Mouse (Mus musculus) left cerebral cortex, postnatal 10 days (tissue): ENCODE measurements around the gene Fam234b. TPM values are rescaled to one million over a fixed set of nuclear protein-coding genes. Genes with fewer than 3 reads are reported as not detected.

Experiments used
- DNase-seq, 2 experiments: peaks; one replicate each; pipeline ENCODE4 v3.0.0; 2021 to 2022; ENCODE audit warnings: low spot score in 2 of 2, mixed read lengths in 1 of 2; ENCODE audit errors: extremely low spot score in 1 of 2
- intact Hi-C: fragments of 180-260 bp; cut with DNase I; formaldehyde crosslinking; loops from one replicate; pipeline ENCODE4 v1.15.1; 2025
- total RNA-seq, 2 experiments: library from RNA; stranded (reverse); gene quantifications; 2 replicates each; pipeline ENCODE4 v1.2.3; 2021

Gene Fam234b
- total RNA-seq, 2 experiments from 2014 or later: 98.1 TPM

DNA sequence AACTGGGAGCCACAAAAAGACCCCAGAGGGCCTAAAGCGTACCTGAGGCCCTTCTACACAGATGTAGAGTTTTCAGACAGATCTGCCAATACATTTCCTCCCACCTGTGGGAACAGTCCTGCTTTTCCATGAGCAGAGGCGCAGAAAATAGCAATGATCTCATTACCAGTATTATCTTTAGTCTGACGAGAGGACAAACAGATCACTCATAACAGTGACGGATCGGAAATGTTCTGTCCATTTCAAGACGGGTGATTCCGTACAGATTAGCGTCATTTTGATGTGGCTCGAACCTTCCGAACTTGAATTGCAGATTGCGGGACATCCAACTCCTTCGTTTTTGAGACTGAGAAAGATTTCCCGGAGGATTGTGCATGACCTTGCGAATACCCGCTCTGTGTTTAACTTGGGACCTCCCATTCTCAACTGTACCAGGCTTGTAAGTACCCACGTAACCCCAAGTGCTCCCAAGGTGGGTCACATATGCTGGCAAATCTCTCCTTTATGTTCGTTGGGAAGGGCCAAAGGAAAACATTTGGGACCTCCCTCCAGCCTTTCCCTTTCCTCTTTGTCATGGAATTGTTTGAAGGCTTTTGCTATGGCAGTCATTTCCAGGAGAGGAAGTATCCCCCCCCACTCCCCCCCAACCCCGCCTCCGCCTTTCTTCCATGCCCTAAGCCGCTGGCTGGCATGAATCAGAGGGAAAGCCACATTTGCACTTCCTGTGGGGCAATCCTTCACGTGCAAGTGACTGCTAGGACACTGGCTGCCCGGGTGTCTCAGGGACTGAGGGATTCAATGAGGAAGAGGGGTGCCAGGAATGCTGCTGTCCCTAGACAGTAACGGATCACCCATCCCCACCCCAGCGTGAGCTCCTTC lies 54.3 kb downstream of the Fam234b start:
- intact Hi-C loops: loop anchor here (2.0 kb wide), 1 partner anchor 125 kb away; no protein-coding TSS in a partner anchor
- no peak for DNase-seq

DNA sequence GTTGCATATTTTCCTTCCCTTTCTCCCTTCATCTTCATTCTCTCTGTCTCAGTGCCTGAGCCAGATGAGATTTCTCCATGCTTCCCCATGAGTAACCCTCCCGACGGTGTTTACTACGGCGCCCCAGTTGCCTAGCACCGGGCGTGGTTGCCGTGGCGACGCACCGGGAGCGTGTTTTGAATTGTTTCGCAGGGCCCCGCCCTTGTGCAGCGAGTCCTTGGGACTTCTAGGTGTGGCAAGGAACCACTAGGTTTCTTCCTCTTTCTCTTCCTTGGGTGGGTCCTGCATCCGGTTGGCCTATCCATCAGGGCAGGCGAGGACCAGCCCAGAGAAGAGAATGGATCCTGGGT lies 54.9 kb downstream of the Fam234b start:
- intact Hi-C loops: no loop called here
- DNase-seq: peak; percentile 74 to 92

DNA sequence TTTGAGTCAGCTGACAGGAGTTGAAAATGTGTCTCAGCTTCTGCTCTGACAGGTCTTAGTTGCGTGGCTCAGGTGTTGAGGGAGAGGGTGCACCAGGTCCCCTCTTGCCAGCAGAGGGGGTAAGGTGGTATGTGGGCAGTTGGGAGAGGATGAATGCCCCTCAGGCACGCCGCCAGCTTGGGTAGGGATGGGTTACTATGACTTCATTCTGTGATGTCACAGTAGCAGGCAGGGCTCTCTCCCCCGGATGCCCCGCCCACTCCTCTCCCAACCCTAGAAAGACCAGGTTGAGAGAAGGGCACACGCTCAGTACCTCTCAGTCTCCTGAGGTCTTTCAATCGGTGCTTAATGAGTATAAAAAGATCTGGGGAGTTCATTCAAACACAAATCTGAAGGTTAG lies 56.4 kb downstream of the Fam234b start, which contains the start of gene Gsg1:
TSS of gene Gsg1 (minus strand) at position 199 of the 400 bp plus-strand sequence.
- intact Hi-C loops: no loop called here
- DNase-seq: no peak

DNA sequence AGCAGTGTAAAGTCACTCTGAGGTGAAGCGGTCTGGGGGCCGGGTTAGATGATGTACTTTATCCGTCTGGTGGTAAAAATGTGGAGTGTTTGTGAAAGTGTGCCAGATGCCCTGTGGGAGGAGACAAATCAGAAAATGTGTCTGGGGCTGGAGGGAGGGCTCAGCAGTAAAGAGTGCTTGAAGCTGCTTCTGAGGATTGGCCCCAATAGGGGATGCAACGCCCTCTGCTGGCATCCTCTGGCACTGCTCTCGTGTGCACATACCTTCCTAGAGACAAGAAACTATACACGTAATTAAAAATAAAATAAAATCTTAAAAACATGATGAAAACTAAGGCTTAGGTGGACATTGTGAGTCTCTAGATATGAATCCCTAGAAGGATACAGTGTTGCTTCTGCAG lies 62.7 kb downstream of the Fam234b start:
- intact Hi-C loops: no loop called here

DNA sequence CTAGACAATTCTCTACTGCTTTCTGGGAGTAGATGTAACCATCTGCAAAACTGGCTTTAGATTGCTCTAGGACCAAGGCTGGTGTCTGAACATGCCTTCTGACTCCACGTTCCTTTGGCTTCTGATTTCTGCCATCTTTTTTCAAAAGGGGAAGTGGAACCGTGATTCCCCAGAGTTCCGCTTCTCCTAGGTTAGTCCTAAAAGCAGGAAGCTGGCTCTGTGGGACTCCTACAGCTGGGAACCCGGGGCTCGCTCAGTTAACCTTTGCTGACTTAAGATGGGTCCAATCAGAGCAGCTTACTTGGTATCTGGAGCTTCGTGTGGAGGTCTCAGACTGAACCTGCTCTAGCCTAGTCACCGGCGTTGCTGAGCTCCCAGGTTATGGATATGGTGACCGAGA lies 63.3 kb downstream of the Fam234b start:
- intact Hi-C loops: no loop called here

More for the DNA sequence above, 62.7 kb downstream of the Fam234b start:
- DNase-seq: no peak

DNA sequence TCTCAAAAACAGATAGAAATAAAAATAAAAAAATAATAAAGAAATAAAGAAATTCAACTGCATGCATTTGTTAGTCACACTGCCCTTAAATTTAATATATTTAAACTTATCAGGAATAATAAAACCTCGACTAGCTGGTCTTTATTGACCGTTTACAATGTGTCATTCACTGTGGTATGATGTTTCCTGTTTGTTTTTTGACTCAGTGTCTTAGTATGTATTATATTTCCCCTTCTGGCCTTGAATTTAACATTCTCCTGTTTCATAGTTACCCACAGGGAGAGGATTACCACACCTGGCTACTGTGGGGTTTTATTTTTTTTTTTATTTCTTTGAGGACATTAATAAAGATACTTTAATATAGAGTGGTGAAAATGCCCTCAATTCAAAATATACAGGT lies 64.8 kb downstream of the Fam234b start:
- intact Hi-C loops: no loop called here
- no peak for DNase-seq

More for the DNA sequence above, 63.3 kb downstream of the Fam234b start:
- no peak for DNase-seq

DNA sequence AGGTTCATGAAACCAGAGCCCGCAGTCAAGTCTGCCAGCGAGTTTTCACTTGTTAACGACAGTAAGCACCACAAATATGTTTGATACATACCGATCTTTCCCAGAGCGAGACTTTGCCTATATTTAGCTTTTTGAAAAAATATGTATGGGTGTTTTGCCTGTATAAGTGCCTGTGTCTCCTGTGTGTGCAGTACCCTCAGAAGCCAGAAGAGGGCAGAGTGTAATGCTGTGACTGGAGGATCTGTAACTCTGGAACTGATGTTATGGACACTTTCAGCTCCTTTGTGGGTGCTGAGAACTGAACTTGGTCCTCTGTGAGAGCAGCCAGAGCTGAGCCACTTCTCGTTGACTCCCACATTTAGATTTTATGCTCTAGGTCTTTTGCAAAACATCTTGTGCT lies 66.4 kb downstream of the Fam234b start:
- DNase-seq: no peak
- intact Hi-C loops: no loop called here

DNA sequence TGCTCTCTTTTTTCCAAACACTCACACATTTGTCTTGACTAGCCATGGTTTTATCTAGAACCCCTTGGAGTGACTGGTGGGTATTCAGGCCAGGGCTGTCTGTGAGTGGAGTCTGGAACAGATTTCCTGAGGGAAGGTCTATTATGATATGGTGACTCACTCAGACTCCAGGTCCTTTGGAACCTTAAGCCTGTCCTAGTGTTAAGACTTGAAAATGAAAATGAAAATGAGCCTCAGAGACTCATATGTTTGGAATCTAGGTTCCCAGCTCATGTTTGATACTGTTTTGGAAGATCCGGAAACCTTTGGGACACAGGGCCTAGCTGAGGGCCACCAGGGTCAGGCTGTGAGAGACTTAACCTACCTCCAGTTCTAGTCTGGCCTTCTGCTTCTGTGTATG lies 68.3 kb downstream of the Fam234b start:
- intact Hi-C loops: no loop called here
- no peak for DNase-seq

DNA sequence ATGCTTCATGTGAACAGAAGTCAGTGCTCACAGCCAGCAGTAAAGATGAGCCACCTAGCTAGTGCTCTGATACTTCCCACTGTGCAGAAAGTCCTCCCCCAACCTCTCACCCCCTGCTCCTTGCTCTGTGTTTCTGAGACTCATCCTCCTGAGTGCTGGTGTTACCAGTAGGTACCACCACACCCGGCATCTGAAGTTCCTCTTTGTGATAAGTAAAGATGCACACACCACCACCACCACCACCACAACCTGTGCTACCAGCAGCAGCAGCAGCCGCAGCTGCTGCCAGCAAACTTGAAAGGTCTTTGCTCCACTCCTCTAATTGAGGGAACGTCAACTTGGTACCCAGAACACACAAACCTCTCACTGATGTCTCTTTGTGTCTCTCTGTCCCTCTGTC lies 69.4 kb downstream of the Fam234b start:
- intact Hi-C loops: no loop called here
- DNase-seq: no peak

DNA sequence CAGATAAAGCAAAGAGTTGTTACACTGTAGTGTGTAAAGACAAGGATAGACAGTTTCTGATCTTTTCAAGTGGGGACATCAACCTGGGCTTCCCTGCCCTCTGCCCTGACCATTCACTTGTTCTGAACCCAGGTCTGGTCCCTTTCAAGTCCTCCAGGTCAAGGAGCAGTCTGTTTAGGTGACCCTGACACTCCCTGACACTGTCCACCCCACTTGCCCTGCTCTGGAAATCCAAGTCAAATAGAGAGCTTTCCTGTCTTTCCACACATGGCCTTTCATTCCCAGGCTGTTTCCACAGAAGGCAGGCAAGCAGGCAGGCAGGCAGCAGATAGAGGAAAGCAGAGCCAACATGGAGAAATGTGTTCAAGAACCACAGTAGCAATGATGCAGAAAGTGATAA lies 70.6 kb downstream of the Fam234b start:
- DNase-seq: no peak
- intact Hi-C loops: no loop called here

DNA sequence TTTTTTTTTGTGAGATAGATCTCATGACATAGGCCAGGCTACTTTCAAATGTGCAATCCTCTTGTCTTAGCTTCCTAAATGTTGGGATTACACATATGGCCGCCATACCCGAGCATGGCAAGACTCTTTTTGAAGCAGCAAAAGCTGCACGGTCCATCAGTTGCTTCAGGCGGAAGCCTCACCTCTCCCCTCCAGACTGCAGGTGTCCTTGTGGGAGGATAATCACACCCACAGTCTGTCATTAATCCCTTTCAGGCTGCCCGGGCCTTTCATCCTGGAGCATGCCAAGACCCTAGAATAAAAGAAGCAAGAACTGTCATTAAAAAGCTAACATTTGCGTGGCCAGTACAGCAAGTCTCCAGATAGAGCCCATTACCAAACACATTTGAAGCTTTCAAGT lies 71.8 kb downstream of the Fam234b start:
- intact Hi-C loops: no loop called here
- no peak for DNase-seq

DNA sequence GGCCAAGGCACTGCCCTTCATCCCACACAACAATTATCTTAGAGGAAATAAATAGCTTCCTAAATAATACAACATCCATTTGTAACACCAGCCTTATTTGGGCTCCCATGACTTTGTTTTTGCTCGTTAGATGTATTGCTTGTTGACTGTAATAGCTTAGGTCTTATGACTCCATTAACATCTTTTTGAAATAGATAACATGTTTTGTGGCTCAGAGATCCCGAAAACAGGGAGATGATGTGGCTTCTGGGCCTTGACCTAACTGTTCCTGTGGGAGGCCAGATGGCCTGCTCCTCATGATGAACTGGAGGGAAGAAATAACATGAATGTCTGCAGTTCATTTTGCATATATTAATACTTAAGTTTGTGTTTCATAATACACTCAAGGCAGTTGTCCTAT lies 74.0 kb downstream of the Fam234b start:
- intact Hi-C loops: no loop called here
- no peak for DNase-seq

DNA sequence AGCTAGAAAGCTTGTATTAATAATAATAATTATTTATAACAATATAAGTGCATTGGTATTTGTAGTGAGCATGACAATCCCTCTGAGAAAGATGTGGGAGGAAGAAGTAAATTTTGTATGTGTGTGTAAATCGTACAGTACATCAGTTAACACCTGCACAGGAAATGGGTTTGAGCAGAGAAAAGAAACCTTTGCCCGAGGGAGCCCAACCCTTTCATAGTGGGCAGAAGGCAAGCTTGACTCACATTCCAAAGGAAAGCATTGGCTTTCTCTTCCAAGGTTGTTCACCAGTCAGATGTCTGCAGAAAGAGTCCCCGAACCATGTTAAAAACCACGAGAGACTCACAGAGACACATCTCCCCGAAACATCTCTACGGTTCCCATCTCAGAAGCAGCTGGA lies 75.3 kb downstream of the Fam234b start:
- intact Hi-C loops: no loop called here
- DNase-seq: no peak

DNA sequence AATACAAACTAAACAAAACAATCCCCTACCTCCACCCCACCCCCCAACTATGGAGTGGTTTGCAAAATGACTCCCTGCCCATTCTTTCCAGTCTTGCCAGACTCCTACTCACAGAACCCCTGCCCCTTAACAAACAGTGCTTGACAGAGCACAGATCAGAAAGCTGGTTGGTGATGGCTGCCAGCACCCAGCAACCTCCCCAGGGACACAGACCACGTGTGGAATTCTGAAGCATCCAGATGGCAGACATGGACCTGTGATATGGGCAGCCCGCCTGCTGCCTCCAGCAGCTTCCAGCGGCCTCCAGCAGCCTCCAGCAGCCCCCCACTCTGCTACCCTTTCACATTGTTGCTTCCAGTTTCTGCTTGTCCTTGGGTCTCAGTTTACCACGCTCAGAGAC lies 77.5 kb downstream of the Fam234b start:
- intact Hi-C loops: no loop called here
- DNase-seq: no peak

DNA sequence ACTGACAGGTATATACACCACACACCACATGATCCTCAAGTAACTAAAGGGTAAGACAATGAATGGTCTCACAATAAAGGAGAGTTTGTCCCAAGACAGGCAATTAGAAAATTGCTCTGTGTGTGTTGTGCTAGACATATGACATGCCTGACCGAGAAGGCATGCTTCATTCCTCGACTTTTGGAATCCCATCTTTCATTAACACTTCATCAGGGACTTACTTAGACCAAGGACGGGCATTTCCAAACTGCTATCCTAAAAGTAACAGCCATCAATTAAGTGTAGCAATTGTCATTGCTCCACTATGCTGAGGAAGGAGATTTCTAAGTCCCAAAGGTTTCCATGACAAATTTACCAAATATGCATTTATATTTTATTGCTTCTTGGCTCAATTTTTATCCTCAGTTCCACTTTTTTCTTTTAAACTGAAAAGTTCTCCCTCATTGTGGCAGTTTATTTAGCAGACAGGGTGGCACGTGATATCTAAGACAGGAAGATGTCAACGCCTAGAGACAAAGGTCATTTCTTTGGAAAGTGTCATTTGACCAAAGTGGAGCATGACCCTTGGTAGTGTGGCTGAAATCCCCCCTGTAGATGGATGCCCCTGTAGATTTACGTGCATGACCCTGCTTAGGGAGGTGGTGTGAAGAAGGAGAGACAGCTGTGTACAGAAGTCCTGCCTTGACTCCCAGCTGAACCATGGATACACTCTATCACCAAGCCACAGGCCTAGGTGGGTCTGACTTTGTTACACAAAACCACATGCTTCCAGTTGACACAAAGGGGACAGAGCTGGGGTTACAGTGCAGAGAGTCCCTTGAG lies 78.9 kb downstream of the Fam234b start:
- DNase-seq: no peak
- intact Hi-C loops: no loop called here

DNA sequence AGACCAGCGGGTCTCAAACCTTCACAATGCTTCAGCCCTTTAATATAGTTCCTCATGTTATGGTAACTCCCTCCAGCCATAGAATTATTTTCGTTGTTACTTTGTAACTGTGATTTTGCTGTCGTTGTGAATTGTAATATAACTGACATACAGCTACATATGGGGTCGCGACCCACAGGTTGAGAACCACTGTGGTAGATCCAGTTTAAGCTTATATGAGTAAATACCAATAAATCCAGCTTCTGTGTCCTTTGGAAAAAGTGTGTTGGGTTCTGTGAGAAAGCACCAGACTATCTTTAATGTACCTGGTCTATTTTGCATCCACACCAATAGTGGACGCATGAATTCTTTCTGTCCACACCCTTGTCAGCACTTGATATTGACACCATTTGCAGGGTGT lies 80.5 kb downstream of the Fam234b start:
- no peak for DNase-seq
- intact Hi-C loops: no loop called here

DNA sequence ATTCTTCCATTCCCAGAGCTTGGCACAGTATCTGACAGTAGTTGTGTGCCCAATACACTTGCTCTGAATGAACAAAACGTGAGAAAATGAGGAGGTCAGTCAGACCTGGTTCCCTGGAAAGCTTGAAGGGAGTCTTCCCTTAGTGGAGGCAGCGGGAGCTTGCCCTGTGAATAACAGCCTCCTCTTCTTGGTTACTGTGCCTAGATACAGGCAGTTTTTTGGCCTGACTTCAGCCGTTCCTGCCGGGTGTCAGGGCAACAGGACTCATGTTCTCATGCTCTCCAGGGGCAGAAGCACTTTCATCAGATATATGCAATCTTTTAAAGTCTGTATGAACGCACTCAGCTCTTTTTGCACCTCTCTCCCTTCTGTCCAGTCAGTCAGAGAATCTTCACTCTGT lies 81.5 kb downstream of the Fam234b start:
- intact Hi-C loops: no loop called here
- no peak for DNase-seq

DNA sequence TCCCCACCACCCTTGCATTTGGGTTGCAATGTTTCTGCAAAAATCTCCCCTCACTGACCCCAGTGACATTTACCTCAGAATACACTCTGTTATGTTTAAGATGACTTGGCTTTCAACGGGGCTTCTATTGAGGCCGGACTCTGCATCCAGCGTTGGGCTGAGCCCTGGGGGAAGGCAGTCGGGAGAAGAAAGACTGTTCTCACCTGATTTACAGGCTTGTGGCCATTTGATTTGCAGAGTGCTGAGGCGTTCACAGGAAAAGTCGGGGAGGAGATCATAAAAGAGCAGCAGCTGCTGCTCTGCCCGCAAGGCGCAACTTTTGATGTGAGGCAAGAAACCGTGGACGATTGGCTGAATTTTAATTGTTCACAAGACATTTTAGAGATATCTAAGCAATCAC lies 82.1 kb downstream of the Fam234b start:
- no peak for DNase-seq
- intact Hi-C loops: no loop called here

DNA sequence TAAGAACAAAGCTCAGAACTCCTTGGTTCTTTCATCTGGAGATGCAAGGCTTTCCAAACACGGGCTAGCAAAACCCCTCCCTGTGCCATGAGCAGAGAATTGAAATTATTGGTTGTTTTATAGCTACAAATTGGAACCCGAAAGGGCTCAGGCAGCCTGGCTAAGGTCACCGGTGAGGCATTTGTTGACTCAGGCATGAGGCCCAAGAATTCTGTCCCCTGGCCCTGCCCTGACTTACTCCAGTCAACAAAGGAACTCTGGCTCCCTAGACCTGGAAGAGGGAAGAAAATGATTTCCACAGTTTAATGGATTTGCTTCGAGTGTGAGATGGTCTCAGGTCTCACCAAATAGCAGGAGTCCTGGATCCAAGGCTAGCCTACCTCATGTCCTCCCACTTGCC lies 94.6 kb downstream of the Fam234b start:
- intact Hi-C loops: no loop called here
- DNase-seq: no peak

DNA sequence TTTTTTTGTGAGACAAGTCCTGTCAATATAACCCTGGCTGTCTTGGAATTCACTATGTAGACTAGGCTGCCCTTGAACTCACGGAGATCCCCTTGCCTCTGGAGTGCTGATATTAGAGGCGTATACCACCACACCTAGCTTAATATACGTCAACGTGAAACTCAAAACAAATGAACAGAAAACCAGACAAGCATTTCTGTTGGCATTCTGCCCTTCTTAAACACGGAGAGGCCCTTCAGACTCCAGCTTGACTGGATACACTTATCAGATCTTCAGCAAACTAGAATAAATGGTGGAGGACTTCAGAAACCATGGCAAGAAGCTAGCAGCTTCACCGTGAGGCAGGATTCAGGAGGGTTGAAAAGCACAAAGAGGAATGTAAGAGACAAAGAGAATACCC lies 96.4 kb downstream of the Fam234b start:
- intact Hi-C loops: no loop called here
- no peak for DNase-seq
